Mouse (Mus musculus) intestine, embryonic 14.5 days (tissue): Measurements from ENCODE around the gene Mex3a. TPM values are rescaled to one million over a fixed set of nuclear protein-coding genes. Genes with fewer than 3 reads are reported as not detected.

Source experiments
- ATAC-seq: fragments of 200-750 bp; cut with Nextera tagmentation; replicated peaks from 2 replicates; pipeline ENCODE4 v1.8.0; 2017; ENCODE audit warnings: low read depth, moderate number of reproducible peaks, moderate TSS enrichment, moderate library complexity; ENCODE audit not compliant: low FRiP score, low TSS enrichment
- DNase-seq: peaks from one replicate; pipeline ENCODE4 v3.0.0-alpha.2; 2018; ENCODE audit warnings: low spot score
- H3K27ac ChIP-seq: fragments of 300-500 bp; sonication (generic); 2 replicates; pipeline ENCODE4 v1.5.1; 2014; ENCODE audit warnings: low read depth, mild to moderate bottlenecking, control low read depth
- H3K27me3 ChIP-seq: fragments of 300-500 bp; sonication (generic); replicated peaks from 2 replicates; pipeline ENCODE4 v1.6.1; 2014; ENCODE audit warnings: low read length, control low read depth; ENCODE audit not compliant: control insufficient read depth, insufficient read depth
- H3K36me3 ChIP-seq: fragments of 300-500 bp; sonication (generic); 2 replicates; pipeline ENCODE4 v1.6.1; 2014; ENCODE audit warnings: low read length, control low read depth; ENCODE audit not compliant: control insufficient read depth, insufficient read depth
- H3K4me1 ChIP-seq: fragments of 300-500 bp; sonication (generic); replicated peaks from 2 replicates; pipeline ENCODE4 v1.6.1; 2014; ENCODE audit warnings: low read length, control low read depth, mixed read lengths; ENCODE audit not compliant: control insufficient read depth, insufficient read depth
- H3K4me2 ChIP-seq: fragments of 300-500 bp; sonication (generic); 2 replicates; pipeline ENCODE4 v1.6.1; 2014; ENCODE audit warnings: low read length
- H3K4me3 ChIP-seq: fragments of 300-500 bp; sonication (generic); 2 replicates; pipeline ENCODE4 v1.5.1; 2014; ENCODE audit warnings: low read depth, low read length, control low read depth, mixed read lengths
- H3K9ac ChIP-seq: fragments of 300-500 bp; sonication (generic); 2 replicates; pipeline ENCODE4 v1.6.1; 2014; ENCODE audit warnings: mild to moderate bottlenecking, low read length
- H3K9me3 ChIP-seq: fragments of 300-500 bp; sonication (generic); 2 replicates; pipeline ENCODE4 v1.6.1; 2016; ENCODE audit warnings: low read length, control low read depth; ENCODE audit not compliant: control insufficient read depth
- WGBS: fragments of 180-500 bp; shearing (Covaris S2); extraction: QIAGEN DNeasy Blood & Tissue Kit; methylation state at CpG from one replicate; pipeline ENCODE4 v1.1.7; 2014; 5-methylcytosine and 5-hydroxymethylcytosine counted together
- polyA plus RNA-seq: library from polyadenylated mRNA; unstranded; fragments of >200 nt; fragmentation: Nextera tagmentation; extraction: Ambion mirVana; gene quantifications from 2 replicates; pipeline ENCODE4 v1.2.1, GENCODE M21; 2014

The Mex3a gene
- polyA plus RNA-seq, 1 experiment from 2014 or later: 19.8 TPM

- 83% methylated on average over 8 of the region's 8 CpGs for WGBS
- DNase-seq: no peak
- H3K4me2 ChIP-seq: no peak overlapping the region
- no peaks in the 10 kb centered on the region for H3K27me3 ChIP-seq
- peaks cover 34% of the 10 kb centered on the region for H3K36me3 ChIP-seq
- H3K9me3 ChIP-seq: no peaks in the 10 kb centered on the region
- H3K4me3 ChIP-seq: no peak overlapping the region
- H3K9ac ChIP-seq: no peak overlapping the region
- ATAC-seq: no peak
- peaks cover 4% of the 10 kb centered on the region; the same call in 1 of the 2 replicates for H3K4me1 ChIP-seq
- H3K27ac ChIP-seq: no peak overlapping the region
These were observed 11.0 kb downstream of the Mex3a start for GRCm38 (mm10) chr3:88543174-88543573.

- no peak for ATAC-seq
- Histone ChIP-seq H3K27ac (no peak overlapping the region), H3K36me3 (peaks cover 28% of the 10 kb centered on the region), H3K4me1 (no peaks in the 10 kb centered on the region; the same call in 1 of the 2 replicates), H3K4me2 (no peak overlapping the region), H3K9ac (no peak overlapping the region), H3K4me3 (no peak overlapping the region), H3K9me3 (no peaks in the 10 kb centered on the region), H3K27me3 (no peaks in the 10 kb centered on the region)
- WGBS: 67% methylated on average over 5 of the region's 5 CpGs
- no peak for DNase-seq
These were observed 11.6 kb downstream of the Mex3a start for GRCm38 (mm10) chr3:88543651-88544410.

- Histone ChIP-seq H3K27me3 (no peaks in the 10 kb centered on the region), H3K36me3 (peaks cover 23% of the 10 kb centered on the region), H3K4me3 (no peak overlapping the region), H3K9me3 (no peaks in the 10 kb centered on the region), H3K4me2 (no peak overlapping the region), H3K4me1 (no peaks in the 10 kb centered on the region; the same call in 1 of the 2 replicates), H3K27ac (no peak overlapping the region), H3K9ac (no peak overlapping the region)
- 44% methylated on average over 5 of the region's 5 CpGs for WGBS
- DNase-seq (no peak), ATAC-seq (no peak)
These were observed 12.3 kb downstream of the Mex3a start for GRCm38 (mm10) chr3:88544514-88544913.

- WGBS: 67% methylated on average over 20 of the region's 20 CpGs
- no peak overlapping the region for H3K9ac ChIP-seq
- H3K27ac ChIP-seq: no peak overlapping the region
These were observed 12.9 kb downstream of the Mex3a start for GRCm38 (mm10) chr3:88544955-88545591.

GRCm38 (mm10) chr3:88546674-88547418 is 14.7 kb downstream of the Mex3a start:
- no peak overlapping the region for H3K27ac ChIP-seq
- WGBS: 67% methylated on average over 6 of the region's 6 CpGs

More at GRCm38 (mm10) chr3:88544955-88545591, 12.9 kb downstream of the Mex3a start:
- Histone ChIP-seq H3K4me2 (no peak overlapping the region), H3K36me3 (peaks cover 18% of the 10 kb centered on the region), H3K4me3 (no peak overlapping the region), H3K4me1 (no peaks in the 10 kb centered on the region), H3K27me3 (no peaks in the 10 kb centered on the region), H3K9me3 (no peaks in the 10 kb centered on the region)
- ATAC-seq (no peak), DNase-seq (no peak)

GRCm38 (mm10) chr3:88548180-88548917 is 16.2 kb downstream of the Mex3a start, which contains the start of gene Rab25:
TSS of gene Rab25 (minus strand) at chr3:88548300.
- H3K9ac ChIP-seq: no peak within 1 kb of the TSS
- H3K27me3 ChIP-seq: no peaks in the 10 kb centered on the region
- ATAC-seq: peak; percentile 25; the same call in 1 of the 2 replicates
- DNase-seq: peak; percentile 77
- 38% methylated on average over 18 of the region's 18 CpGs for whole genome bisulfite sequencing
- H3K4me1 ChIP-seq: peaks cover 13% of the 10 kb centered on the region
- H3K4me3 ChIP-seq: peak within 1 kb of the TSS; percentile 24
- no peaks in the 10 kb centered on the region for H3K36me3 ChIP-seq
- H3K4me2 ChIP-seq: peak within 1 kb of the TSS; percentile 36
- H3K9me3 ChIP-seq: no peaks in the 10 kb centered on the region
- H3K27ac ChIP-seq: peak within 1 kb of the TSS; percentile 4; the same call in 1 of the 2 replicates

More at GRCm38 (mm10) chr3:88546674-88547418, 14.7 kb downstream of the Mex3a start:
- DNase-seq: no peak
- no peak overlapping the region for H3K9ac ChIP-seq
- no peak overlapping the region for H3K4me3 ChIP-seq
- 0 out of 2 replicates have a peak, but pooled peaks have one; percentile 12 for ATAC-seq
- no peaks in the 10 kb centered on the region for H3K9me3 ChIP-seq
- H3K27me3 ChIP-seq: no peaks in the 10 kb centered on the region
- H3K36me3 ChIP-seq: 0 out of 2 replicates have a peak, but pooled peaks cover 3% of the 10 kb centered on the region
- H3K4me1 ChIP-seq: peaks cover 8% of the 10 kb centered on the region
- H3K4me2 ChIP-seq: peak overlapping the region; percentile 11; the same call in 1 of the 2 replicates

GRCm38 (mm10) chr3:88551586-88551985 is 19.4 kb downstream of the Mex3a start:
- Histone ChIP-seq H3K4me2 (peak overlapping the region; percentile 95), H3K36me3 (peaks cover 16% of the 10 kb centered on the region), H3K4me1 (peaks cover 21% of the 10 kb centered on the region), H3K4me3 (peak overlapping the region; percentile 74; the same call in 1 of the 2 replicates), H3K27ac (no peak overlapping the region), H3K9ac (no peak overlapping the region), H3K27me3 (no peaks in the 10 kb centered on the region), H3K9me3 (no peaks in the 10 kb centered on the region)
- 81% methylated on average over 4 of the region's 4 CpGs for WGBS
- DNase-seq (no peak), ATAC-seq (no peak)
